Mouse (Mus musculus) thymus, adult 2 months (tissue): ENCODE measurements around the gene Ubiad1.

Source experiments
- CTCF ChIP-seq: fragments of 200-500 bp; IDR thresholded peaks from 2 replicates; pipeline ENCODE4 v1.5.1; 2012; ENCODE audit warnings: mild to moderate bottlenecking, control low read depth, low read length, moderate library complexity, borderline replicate concordance; ENCODE audit not compliant: control insufficient read depth, poor library complexity, insufficient read depth; ENCODE audit errors: extremely low read depth
- POLR2A ChIP-seq: fragments of 200-500 bp; IDR thresholded peaks from 2 replicates; pipeline ENCODE4 v1.6.1; 2012; ENCODE audit warnings: mild to moderate bottlenecking, low read length, control low read depth, moderate library complexity; ENCODE audit not compliant: control insufficient read depth, poor library complexity, insufficient read depth; ENCODE audit errors: extremely low read depth

- no peak for TF ChIP-seq CTCF
- no peak for TF ChIP-seq POLR2A
Measured at GRCm38 (mm10) chr4:148490502-148490901, 45.9 kb upstream of the Ubiad1 start.
